Mouse (Mus musculus): ENCODE measurements around the gene B3gat1. TPM values are rescaled to one million over a fixed set of nuclear protein-coding genes. Genes with fewer than 3 reads are reported as not detected.

The B3gat1 gene
- polyA plus RNA-seq, 1 experiment, result not detected

GRCm38 (mm10) chr9:26695178-26695577 is 38.4 kb upstream of the B3gat1 start:
- H3K4me3 ChIP-seq (ENCODE audit: insufficient read depth, poor library complexity, severe bottlenecking), result no peak overlapping the region
- H3K79me3 ChIP-seq (ENCODE audit: low read depth), result no peaks in the 10 kb centered on the region
- H3K36me3 ChIP-seq (ENCODE audit: control insufficient read depth, insufficient read depth), result no peaks in the 10 kb centered on the region
- TF ChIP-seq CTCF (IDR thresholded peaks at IDR 0.05; ENCODE audit: control insufficient read depth, insufficient read depth, insufficient read length) (no peak), MAX (IDR thresholded peaks at IDR 0.05) (no peak), USF1 (IDR thresholded peaks at IDR 0.05; ENCODE audit: low read depth) (no peak), FOSL1 (IDR thresholded peaks at IDR 0.05; ENCODE audit: insufficient read depth, low read length, poor library complexity, severe bottlenecking) (no peak)
- H3ac ChIP-seq (ENCODE audit: control insufficient read depth, insufficient read length, low read depth), result no peak overlapping the region
- H3K79me2 ChIP-seq (ENCODE audit: control insufficient read depth, insufficient read depth), result no peaks in the 10 kb centered on the region
- H3K27me3 ChIP-seq (ENCODE audit: control insufficient read depth, insufficient read depth, insufficient read length), result no peaks in the 10 kb centered on the region

GRCm38 (mm10) chr9:26698286-26698685 is 35.2 kb upstream of the B3gat1 start:
- no peaks in the 10 kb centered on the region for H3K36me3 ChIP-seq (ENCODE audit: control insufficient read depth, insufficient read depth)
- no peaks in the 10 kb centered on the region for H3K27me3 ChIP-seq (ENCODE audit: control insufficient read depth, insufficient read depth, insufficient read length)
- H3K79me3 ChIP-seq (ENCODE audit: low read depth), result no peaks in the 10 kb centered on the region
- H3K4me3 ChIP-seq (ENCODE audit: insufficient read depth, poor library complexity, severe bottlenecking), result no peak overlapping the region
- TF ChIP-seq MYOG (IDR thresholded peaks at IDR 0.05; ENCODE audit: control insufficient read depth, extremely low read depth, insufficient read length) (no peak), FOSL1 (IDR thresholded peaks at IDR 0.05; ENCODE audit: insufficient read depth, low read length, poor library complexity, severe bottlenecking) (no peak), USF1 (IDR thresholded peaks at IDR 0.05; ENCODE audit: low read depth) (no peak), CEBPB (IDR thresholded peaks at IDR 0.05; ENCODE audit: low read depth) (no peak), CTCF (IDR thresholded peaks at IDR 0.05; ENCODE audit: control insufficient read depth, insufficient read depth, insufficient read length) (no peak), MYOD1 (IDR thresholded peaks at IDR 0.05; ENCODE audit: control insufficient read depth, insufficient read length, low read depth) (no peak), MAX (IDR thresholded peaks at IDR 0.05) (no peak)
- H3ac ChIP-seq (ENCODE audit: control insufficient read depth, insufficient read length, low read depth), result no peak overlapping the region
- H3K79me2 ChIP-seq (ENCODE audit: control insufficient read depth, insufficient read depth), result no peaks in the 10 kb centered on the region

DNA sequence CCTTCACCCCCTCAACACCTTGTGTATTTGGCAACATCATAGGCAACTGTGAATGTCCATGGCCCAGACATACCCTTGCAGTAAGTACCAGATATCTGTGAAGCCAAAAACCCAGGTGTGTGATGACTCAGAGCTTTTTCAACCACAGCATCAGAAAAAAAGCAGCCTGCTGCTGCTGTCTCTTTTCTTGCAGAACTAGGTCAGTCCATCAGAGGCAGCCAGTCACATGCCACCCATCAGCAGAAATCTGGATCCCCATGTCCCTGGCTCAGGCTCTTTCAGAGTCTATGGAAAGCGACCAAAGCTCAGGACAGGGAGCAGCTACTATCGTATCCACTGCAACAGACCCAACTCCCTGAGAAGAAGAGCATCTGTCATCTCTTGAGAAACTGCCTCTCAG is 33.2 kb upstream of the B3gat1 start:
- Histone ChIP-seq H3K27me3 (ENCODE audit: control insufficient read depth, insufficient read depth, insufficient read length) (no peaks in the 10 kb centered on the region), H3K79me2 (ENCODE audit: control insufficient read depth, insufficient read depth) (no peaks in the 10 kb centered on the region), H3ac (ENCODE audit: control insufficient read depth, insufficient read length, low read depth) (no peak overlapping the region), H3K4me3 (ENCODE audit: insufficient read depth, poor library complexity, severe bottlenecking) (no peak overlapping the region), H3K36me3 (ENCODE audit: control insufficient read depth, insufficient read depth) (no peaks in the 10 kb centered on the region), H3K79me3 (ENCODE audit: low read depth) (no peaks in the 10 kb centered on the region)
- TF ChIP-seq MAX (IDR thresholded peaks at IDR 0.05), result no peak
- no peak for TF ChIP-seq MYOD1 (IDR thresholded peaks at IDR 0.05; ENCODE audit: control insufficient read depth, insufficient read length, low read depth)
- TF ChIP-seq FOSL1 (IDR thresholded peaks at IDR 0.05; ENCODE audit: insufficient read depth, low read length, poor library complexity, severe bottlenecking), result no peak
- TF ChIP-seq CEBPB (IDR thresholded peaks at IDR 0.05; ENCODE audit: low read depth), result no peak
- no peak for TF ChIP-seq USF1 (IDR thresholded peaks at IDR 0.05; ENCODE audit: low read depth)
- TF ChIP-seq MYOG (IDR thresholded peaks at IDR 0.05; ENCODE audit: control insufficient read depth, extremely low read depth, insufficient read length), result no peak
- TF ChIP-seq CTCF (IDR thresholded peaks at IDR 0.05; ENCODE audit: control insufficient read depth, insufficient read depth, insufficient read length), result no peak

GRCm38 (mm10) chr9:26718388-26718787 is 15.1 kb upstream of the B3gat1 start:
- no peak overlapping the region for H3ac ChIP-seq (ENCODE audit: control insufficient read depth, insufficient read length, low read depth)
- TF ChIP-seq MYOG (IDR thresholded peaks at IDR 0.05; ENCODE audit: control insufficient read depth, extremely low read depth, insufficient read length) (no peak), MAX (IDR thresholded peaks at IDR 0.05) (no peak), CTCF (IDR thresholded peaks at IDR 0.05; ENCODE audit: control insufficient read depth, insufficient read depth, insufficient read length) (no peak), CEBPB (IDR thresholded peaks at IDR 0.05; ENCODE audit: low read depth) (no peak), FOSL1 (IDR thresholded peaks at IDR 0.05; ENCODE audit: insufficient read depth, low read length, poor library complexity, severe bottlenecking) (no peak), USF1 (IDR thresholded peaks at IDR 0.05; ENCODE audit: low read depth) (no peak), MYOD1 (IDR thresholded peaks at IDR 0.05; ENCODE audit: control insufficient read depth, insufficient read length, low read depth) (no peak)
- H3K36me3 ChIP-seq (ENCODE audit: control insufficient read depth, insufficient read depth), result no peaks in the 10 kb centered on the region
- H3K79me2 ChIP-seq (ENCODE audit: control insufficient read depth, insufficient read depth), result no peaks in the 10 kb centered on the region
- H3K27me3 ChIP-seq (ENCODE audit: control insufficient read depth, insufficient read depth, insufficient read length), result no peaks in the 10 kb centered on the region
- no peak overlapping the region for H3K4me3 ChIP-seq (ENCODE audit: insufficient read depth, poor library complexity, severe bottlenecking)
- H3K79me3 ChIP-seq (ENCODE audit: low read depth), result no peaks in the 10 kb centered on the region

GRCm38 (mm10) chr9:26721771-26722170 is 11.8 kb upstream of the B3gat1 start:
- H3K27me3 ChIP-seq (ENCODE audit: control insufficient read depth, insufficient read depth, insufficient read length), result no peaks in the 10 kb centered on the region
- TF ChIP-seq USF1 (IDR thresholded peaks at IDR 0.05; ENCODE audit: low read depth) (no peak), MYOG (IDR thresholded peaks at IDR 0.05; ENCODE audit: control insufficient read depth, extremely low read depth, insufficient read length) (no peak), MYOD1 (IDR thresholded peaks at IDR 0.05; ENCODE audit: control insufficient read depth, insufficient read length, low read depth) (no peak), MAX (IDR thresholded peaks at IDR 0.05) (no peak), FOSL1 (IDR thresholded peaks at IDR 0.05; ENCODE audit: insufficient read depth, low read length, poor library complexity, severe bottlenecking) (no peak)
- no peaks in the 10 kb centered on the region for H3K79me3 ChIP-seq (ENCODE audit: low read depth)
- no peak overlapping the region for H3ac ChIP-seq (ENCODE audit: control insufficient read depth, insufficient read length, low read depth)
- no peaks in the 10 kb centered on the region for H3K79me2 ChIP-seq (ENCODE audit: control insufficient read depth, insufficient read depth)
- H3K36me3 ChIP-seq (ENCODE audit: control insufficient read depth, insufficient read depth), result no peaks in the 10 kb centered on the region
- H3K4me3 ChIP-seq (ENCODE audit: insufficient read depth, poor library complexity, severe bottlenecking), result no peak overlapping the region

GRCm38 (mm10) chr9:26725709-26726108 is 7.8 kb upstream of the B3gat1 start:
- Histone ChIP-seq H3K79me3 (ENCODE audit: low read depth) (no peaks in the 10 kb centered on the region), H3K27me3 (ENCODE audit: control insufficient read depth, insufficient read depth, insufficient read length) (no peaks in the 10 kb centered on the region), H3K79me2 (ENCODE audit: control insufficient read depth, insufficient read depth) (no peaks in the 10 kb centered on the region), H3K36me3 (ENCODE audit: control insufficient read depth, insufficient read depth) (no peaks in the 10 kb centered on the region), H3ac (ENCODE audit: control insufficient read depth, insufficient read length, low read depth) (no peak overlapping the region), H3K4me3 (ENCODE audit: insufficient read depth, poor library complexity, severe bottlenecking) (no peak overlapping the region)
- TF ChIP-seq CTCF (IDR thresholded peaks at IDR 0.05; ENCODE audit: control insufficient read depth, insufficient read depth, insufficient read length) (no peak), MAX (IDR thresholded peaks at IDR 0.05) (no peak), USF1 (IDR thresholded peaks at IDR 0.05; ENCODE audit: low read depth) (no peak)

Measured in C2C12 (cell line).